Mouse (Mus musculus) frontal cortex, postnatal 10 days (tissue): ENCODE data around the gene Qser1.
A peak's percentile ranks its signal among the peaks of the same experiment; 100 is the strongest.

Experiments
- DNase-seq, 2 experiments: peaks; one replicate each; pipeline ENCODE4 v3.0.0; 2022; ENCODE audit warnings: low spot score in 2 of 2, mixed read lengths in 1 of 2

The Qser1 gene

DNA sequence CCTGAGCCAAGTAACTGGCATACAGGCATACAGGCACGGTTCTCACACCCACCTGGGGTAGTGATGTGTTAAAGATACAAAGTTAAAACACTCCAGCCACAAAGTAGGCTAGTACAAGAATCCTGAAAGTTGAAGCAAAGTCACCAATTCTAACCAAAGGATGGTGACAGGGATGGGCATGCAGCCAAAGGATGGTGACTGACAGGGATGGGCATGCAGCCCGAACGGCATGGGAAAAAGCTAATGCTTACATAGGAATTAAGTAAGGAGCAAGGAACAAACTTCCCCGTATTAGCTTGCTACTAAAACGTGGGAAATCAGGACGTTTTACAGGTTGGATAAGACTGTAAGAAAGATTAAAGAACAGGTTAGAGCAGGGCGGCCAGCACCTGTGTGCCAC lies 80.3 kb downstream of the Qser1 start:
- no peak for DNase-seq

- DNase-seq: no peak
Measured at GRCm38 (mm10) chr2:104732562-104733256, 83.9 kb downstream of the Qser1 start.

GRCm38 (mm10) chr2:104732033-104732444 lies 84.5 kb downstream of the Qser1 start:
- DNase-seq: no peak

DNA sequence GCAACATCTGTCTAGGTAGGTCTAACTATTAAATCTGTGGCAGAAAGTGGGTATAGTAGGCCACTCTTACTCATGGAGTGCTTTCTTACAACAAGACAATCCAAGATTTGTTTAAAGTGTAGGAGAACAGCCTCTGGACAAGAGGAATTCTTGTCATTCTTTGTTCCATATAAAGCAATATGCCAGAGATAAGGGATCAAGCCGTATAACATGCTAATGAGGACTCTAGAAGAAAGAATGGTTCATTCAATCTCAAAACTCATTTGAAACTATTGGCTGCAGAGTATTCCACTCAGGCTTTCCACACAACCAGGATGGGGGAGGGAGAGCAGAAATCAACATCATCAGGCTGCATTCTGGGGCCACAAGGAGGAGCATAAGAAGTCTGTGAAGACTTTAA lies 89.2 kb downstream of the Qser1 start:
- DNase-seq: no peak

DNA sequence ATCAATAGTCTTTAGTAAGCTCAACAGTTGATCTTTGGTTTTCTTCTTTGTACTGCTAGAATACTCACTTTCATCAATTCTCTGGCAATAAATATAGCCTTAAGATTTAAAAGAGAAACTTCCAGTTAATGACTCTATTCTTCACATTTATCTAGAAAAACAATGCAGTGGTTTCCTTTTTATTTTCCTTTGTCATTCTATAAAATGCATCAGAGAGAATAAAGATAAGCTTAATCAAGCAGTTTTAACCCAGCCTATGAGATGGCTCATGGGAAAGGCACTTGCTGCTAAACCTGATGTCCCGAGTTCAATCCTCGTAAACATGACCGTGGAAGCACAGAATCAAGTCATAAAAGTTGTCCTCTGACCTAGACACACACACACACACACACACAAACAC lies 94.5 kb downstream of the Qser1 start:
- no peak for DNase-seq

DNA sequence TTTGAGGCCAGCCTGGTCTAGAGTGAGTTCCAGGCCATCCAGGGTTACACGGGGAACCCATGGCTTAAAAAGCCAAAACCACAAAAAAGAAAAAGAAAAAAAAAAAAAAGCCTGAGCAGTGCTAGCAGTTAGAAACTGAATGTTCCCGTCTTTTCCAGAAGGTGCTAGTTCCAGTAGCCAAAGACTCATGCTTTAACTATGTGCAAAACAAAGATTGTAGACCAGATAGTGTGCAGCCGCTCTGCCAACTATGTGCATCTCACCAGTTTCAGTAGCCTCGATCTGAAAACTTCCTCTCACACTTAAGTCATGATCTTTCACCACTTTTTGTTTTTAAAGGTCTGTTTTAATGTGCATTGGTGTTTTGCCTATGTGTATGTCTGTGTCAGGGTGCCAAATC lies 98.7 kb downstream of the Qser1 start:
- no peak for DNase-seq

DNA sequence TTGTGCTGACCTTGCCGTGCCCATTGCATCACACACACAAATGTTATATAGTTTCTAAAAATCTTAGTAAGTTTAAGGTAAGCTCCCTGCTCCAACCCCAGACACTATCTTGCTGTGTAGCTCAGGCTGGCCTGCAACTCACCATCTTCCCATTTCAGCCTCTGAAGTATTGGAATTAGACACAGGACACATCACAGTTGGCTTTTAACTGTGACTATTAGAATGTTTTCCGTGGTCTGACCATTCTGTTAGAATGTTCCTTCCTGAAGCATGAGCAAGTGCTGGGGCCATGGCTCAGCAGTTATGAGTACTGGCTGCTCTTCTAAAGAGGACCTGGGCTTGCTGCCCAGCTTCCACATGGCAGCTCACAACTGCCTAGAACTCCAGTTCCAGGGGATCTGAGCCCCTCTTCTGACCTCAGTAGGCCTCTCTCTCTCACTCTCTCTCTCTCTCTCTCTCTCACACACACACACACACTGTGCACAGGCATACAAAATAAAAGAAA lies 99.3 kb downstream of the Qser1 start:
- no peak for DNase-seq

GRCm38 (mm10) chr2:104716279-104716678 lies 100.3 kb downstream of the Qser1 start, which contains the start of gene Pin1rt1:
TSS of gene Pin1rt1 (minus strand) at chr2:104716379.
- no peak for DNase-seq

GRCm38 (mm10) chr2:104714254-104714691 lies 102.3 kb downstream of the Qser1 start:
- no peak for DNase-seq

DNA sequence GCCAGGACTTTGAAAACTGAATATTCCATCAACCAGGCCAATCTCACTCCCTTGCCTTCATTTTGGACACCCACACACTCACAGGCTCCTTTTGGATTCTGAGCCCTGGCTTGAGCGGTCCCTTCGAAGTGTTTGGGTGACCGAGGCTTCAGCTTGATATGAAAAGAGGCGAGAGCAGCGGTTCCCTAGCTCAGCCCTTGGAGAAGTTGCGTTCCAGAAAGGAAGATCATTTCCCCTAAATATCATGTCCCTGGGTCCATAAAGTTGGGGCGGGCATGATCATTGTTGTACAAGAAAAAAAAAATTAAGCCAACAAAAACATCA lies 104.1 kb downstream of the Qser1 start:
- no peak for DNase-seq

DNA sequence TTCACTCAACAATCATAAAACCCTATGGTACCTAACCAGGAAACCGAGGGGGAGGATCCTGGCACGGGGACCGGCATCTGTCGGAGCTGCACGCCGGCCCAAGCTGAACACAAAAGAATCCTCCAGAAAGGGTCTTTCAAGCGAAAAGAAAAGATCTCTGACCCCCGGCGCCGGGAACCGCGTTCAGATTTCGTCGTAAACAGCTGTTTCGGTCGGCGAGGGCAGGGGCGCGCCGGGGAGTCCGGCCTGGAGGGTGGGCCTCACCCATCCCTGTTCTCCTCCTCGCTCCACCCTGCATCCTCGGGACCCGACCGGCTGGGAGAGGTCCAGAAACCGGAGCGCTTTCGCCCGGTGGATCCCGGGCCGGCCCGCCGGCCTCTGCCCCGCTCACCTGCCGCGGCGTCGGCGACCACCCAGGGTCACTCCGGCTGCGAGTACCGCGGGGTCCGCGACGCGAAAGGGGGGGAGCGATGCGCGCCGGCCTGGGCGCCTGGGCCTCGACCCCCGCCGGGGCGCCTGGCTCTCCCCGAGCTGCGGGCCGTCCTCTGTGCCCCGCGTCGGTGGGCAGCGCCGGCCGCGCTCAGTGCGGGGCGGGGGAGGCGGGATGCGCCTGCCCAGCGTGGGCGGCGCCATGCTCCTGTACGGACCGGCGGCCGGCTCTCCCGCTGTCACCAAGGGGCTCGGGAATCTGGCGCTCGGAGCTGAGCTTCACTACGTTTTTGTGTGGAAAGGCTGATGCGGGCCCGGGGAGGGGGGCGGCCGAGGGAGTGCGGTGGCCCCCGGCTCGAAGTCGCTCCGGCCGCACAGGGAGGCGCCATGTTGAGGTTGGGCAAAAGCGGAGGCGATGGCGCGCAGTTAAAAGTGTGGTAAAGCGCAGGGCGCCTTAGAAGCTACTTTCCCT lies 104.7 kb downstream of the Qser1 start, which contains the start of gene Tcp11l1:
Tcp11l1 (minus strand) TSS at position 585 of the 901 bp plus-strand sequence.
- peak; percentile 59 to 65 for DNase-seq

- DNase-seq: no peak
Measured at GRCm38 (mm10) chr2:104710670-104711370, 105.7 kb downstream of the Qser1 start.

GRCm38 (mm10) chr2:104709786-104710337 lies 106.7 kb downstream of the Qser1 start:
- no peak for DNase-seq
